Mouse (Mus musculus) retina, postnatal 7 days (tissue): Measurements from ENCODE around the gene Fgfr2.
A peak's percentile ranks its signal among the peaks of the same experiment; 100 is the strongest.

Source experiments
- DNase-seq: peaks from one replicate; pipeline ENCODE4 v3.0.0-alpha.2; 2012; ENCODE audit warnings: low read depth, low spot score

The Fgfr2 gene

DNA sequence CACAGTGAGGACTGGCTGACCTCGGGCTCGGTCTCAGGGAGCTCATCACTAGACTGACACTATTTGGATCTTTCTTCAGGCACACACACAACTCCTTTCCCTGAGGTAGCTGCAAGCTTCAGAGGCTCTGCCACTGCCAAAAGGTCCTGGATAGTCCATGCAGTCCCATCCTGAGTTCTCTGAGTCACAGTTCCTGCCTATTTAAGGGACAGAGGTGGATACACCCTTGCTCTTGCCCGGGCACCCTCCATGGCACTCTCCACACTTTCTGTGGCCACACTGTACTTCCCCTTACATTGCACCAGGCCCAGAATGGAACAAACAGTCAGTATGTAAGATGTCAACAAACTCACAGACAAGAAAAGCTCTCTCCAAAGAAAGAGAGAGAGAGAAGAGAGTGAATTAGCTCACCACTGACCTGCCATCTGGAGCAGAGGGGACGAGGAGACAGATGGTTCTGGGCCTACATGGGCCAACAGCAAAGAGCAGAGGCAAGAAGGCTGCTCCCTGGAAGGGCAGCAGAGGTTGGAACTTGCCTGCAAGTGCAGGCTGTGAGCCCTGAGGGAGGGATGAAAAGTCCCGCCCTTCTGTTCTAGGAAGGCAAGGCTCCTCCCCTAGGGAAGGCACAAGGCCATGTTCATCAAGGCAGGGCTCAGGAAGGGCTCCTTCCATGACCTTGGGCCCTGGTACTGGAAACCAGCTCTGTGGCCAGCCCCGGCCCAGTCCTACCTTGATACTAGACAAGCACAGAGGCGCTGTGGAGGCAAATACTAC lies 346.6 kb downstream of the Fgfr2 start:
- no peak for DNase-seq

DNA sequence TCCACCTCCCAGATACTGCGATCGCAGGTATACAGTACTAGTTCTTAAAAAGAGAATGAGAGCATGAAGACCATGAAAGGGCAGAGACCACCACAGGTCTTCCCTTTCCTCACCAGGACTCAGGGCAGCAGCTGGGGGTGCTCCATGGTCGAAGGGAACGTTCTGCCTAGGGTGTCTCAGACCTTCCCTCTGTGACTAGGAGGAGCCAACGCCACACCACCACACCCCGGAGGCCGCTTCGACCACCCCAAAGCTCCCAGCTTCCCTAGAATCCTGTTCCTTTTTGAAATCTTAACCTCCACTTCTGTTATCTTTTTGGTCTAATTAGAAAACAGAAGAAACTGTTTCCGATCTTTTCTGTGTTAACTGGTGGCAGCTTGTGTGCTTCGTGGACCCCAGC lies 347.2 kb downstream of the Fgfr2 start:
- DNase-seq: no peak

DNA sequence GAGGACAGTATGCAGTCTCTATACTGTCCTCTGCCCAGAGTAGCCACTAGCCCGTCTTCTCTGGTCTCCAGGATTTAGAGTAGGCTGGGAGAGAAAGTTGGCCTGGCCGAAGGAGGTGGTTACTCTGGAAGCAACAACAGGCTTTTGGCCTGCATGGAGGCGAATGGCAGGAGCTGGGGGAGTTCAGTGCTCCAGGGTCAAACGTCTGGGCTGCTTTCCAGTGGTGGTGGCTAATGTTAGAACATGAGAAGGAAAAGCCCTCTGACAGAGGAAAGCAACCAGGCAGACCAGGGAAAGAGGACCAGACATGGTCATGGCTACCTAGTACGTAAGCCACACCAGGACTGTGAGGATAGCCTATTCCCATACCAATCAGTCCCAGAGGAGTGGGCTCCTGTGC lies 347.8 kb downstream of the Fgfr2 start:
- no peak for DNase-seq

DNA sequence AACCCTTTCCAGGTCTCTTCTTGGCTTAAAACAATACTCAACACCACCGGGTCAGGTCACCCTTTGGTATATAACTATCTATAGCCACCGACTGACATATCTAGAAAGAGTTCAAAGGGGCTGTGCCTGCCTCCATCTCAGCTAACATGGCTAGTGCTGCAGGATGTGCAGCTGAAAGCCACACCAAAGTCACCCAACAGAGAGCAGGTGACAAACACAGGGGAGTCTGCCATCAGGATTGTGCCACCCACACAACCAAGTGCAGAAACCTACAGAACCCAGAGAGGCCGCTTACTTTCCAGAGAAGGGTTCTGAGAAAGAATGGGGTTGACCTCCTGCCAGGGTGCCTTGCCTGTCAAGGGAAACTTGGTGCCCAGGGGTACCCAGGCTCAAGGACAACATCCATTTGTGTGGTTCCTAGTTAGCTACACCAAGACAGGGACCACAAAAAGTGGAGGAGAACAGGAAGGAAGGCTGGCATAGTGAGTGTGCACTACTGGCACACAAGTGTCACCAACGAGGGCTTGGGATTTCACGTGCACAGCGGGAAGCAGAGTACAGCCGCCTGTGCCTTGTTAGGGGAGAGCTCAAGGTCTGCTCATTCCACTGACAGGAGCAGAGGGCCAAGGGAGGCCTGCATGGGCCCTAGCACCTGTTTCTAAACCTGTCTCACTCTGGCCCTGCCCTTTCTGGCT lies 350.0 kb downstream of the Fgfr2 start:
- DNase-seq: no peak

DNA sequence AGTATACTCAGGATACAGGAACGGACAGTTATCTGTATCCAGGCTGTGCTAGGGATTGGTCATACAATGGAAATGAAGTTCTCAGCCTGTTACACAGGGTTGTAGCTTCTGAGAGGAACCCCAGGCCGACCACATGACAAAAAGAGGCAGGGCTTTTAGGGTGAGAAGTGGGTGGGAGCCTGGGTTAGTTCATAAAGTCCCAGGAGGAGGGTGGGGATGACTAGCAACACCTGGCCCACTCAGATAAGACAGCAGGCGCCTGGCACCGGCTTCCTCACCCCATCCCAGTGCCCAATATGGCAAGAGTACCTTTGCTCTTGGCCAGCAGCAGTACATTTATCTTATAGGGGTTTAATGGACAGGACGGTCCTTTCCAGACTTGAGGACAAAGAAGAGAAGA lies 350.7 kb downstream of the Fgfr2 start:
- no peak for DNase-seq

DNA sequence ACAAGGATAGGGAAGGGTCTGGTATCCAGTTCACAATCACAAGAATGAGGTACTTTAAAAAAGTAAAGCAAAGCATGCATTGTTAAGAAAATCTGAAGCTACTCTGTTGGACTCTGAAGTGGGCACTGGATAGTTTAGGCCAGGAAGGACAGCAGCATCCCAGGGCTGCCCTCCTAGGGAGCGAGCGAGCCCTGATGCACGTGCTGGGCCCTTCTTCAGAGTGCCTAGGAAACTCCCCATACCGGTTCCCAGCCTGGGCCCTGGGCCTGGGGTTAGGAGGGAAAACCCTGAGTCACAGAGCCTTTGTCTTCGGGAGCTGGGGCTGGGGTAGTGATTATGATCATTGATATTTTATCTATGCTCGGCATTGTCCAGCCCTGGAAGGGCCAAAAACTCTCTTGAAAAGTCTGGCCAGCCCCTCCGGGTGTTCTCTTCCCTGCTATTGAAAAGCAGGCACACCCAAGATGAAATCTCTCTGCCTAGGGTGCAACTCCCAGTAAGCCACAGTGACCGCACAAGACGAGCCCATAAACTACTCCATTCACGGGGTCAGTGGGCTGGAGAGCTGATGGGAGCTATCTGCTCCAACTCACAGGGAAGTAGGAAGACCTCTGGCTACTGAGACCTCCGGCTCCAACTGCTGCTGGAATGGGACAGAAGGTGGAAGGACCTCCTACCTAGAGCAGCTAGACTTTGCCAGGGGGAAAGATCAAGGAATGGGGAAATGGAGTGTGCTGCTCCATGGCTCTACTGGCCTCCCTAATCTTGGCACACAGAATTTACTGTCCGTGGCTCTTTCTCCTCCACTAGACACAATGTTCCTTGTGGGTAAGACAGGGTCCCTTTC lies 354.4 kb downstream of the Fgfr2 start:
- DNase-seq: no peak

DNA sequence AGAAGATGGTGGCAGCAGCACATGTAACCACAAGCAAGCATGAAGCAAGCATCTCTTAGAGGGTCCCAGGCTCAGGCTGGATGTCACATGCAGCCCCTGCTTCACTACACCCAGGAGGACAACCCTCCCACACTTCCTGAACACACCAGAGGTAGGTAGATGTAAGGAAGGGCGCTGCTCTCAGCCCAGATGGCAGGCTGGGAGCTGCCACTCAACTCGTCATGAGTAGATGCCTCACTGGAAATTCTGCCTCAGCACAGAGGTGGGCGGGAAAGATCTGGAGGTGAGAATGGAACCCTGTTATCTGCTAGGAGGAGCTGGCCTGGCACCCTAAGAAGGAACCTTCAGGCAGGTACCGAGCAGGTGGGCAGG lies 355.2 kb downstream of the Fgfr2 start:
- no peak for DNase-seq

DNA sequence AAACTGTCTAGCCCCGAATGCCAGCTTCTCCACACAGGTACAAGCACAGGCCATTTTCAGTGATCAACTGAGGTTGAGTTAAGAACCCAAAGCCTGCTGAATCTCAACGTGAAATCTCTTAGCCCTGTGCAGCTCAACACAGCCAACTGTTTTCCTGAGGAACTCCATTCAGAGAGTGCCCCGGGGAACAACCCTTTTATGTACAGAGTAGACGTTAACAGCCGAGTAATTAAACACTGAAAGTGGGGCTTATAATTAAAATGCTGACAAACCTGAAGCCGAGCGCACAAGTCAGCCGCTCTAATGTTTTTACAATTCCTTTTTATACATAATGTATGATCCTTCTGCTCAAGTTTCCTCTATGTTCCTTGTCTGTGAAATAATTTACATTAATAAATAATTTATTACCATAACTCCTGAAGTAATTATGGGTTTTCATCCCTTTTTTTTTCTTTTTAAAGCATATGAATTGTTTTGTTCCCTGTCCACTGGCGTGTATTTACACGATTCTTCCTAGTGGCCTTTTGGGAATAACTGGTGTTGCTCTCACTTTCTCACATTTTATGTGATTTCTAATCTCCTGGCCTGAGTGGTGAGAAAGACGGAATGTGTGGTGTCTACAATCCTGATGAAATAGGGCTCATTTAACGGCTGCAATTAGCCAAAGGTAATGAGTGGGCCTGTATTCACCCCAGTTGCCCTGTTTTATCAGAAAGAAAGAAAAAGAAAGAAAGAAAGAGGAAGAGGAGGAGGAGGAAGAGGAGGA lies 355.7 kb downstream of the Fgfr2 start:
- DNase-seq: no peak

DNA sequence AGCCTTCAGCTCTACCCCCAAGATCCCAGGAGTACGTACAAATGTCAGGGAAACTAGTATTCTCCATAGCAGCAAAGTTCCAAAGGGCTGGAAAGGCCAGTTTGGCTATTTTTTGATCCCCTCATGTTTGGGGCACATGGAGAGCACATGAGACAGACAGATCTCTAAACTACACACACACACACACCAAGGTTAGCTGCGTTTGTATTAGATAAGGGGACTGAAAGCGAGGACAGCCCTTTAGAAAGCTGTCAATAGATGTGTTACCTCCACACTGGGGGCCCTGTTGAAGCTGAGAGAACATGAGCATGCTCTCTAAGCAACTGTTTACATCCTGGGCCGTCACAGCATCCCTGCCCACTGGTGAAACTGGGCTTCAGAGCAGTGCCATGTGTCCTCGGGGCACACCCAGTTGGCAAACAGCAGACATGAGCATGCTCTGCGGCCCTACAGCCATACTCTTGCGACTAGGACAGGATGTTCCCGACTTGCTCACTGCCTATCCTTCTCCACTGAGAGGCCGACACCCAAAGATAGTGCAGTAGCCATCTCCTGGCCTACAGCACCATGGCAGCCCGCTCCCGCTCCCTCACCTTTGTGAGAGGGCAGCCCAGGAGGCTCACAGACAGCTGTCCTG lies 356.8 kb downstream of the Fgfr2 start:
- no peak for DNase-seq

DNA sequence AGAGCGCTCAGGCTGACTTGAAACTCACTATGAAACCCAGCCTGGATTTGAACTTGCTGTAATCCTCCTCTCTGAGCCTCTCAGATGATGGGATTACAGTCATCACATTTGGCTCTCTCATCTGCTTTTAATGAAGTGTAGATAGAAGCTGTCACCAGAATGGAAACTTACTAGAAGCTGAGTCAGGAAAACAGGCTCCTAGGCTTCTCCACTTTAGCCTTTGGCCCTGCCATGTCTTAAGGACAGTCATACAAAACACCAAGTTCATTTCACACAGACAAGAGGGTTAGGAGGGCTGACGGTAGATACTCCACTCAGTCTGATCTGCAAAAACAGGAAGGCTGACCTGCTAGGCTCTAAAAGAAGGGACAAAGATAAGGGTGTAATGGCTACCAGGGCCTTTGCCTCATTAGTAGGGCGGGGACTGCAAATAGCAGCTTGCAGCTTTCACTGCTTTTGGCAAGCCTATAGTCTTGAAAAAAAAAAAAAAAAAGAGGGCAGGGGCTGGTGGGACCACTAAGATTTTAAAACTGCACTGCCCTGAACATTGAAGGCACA lies 357.4 kb downstream of the Fgfr2 start:
- no peak for DNase-seq

DNA sequence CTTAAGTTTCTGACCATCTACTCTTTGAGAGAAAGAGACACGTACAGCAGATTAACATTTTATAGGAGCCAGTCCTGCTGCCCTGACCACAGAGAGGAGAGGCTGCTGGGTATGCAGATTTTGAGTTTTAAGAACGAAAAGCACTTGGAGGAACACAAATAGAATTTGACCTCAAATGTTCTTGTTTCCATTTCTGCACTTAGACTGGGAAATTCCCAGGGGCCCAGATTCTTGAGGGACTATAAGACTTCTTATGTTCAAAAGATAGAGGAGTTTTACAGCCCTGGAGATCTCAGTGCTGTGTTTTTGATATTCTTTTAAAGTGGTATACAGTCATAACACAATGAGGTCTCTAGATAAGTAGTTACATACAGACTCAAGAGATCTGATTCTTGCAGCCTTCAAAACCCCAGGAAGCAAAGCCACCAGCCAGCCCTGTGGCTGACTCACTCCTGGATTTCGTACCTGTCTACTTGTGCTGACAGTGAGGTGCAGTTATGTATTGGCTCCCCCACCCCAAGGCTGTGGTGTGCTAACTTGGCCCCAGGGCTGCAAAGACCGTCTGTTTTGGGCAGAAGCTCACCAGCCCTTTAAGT lies 358.2 kb downstream of the Fgfr2 start:
- no peak for DNase-seq

DNA sequence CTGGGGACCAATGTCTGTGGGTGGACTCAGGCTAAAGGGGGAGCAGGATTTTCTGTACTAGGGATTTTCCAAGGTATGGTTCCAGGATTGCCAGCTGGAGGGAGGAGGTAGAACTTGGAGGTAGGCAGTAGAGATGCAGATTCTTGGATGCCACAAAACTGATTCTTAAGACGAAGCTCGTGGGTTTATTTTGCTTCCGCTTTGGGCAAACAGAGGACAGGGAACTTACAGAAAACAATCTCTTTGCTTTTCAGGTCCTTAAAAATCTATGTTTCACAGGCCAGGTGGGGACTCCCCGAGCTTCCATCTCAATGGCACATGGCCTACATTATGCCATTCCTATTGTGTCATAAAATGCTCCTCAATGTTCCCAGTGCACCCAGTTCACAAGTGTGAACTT lies 358.8 kb downstream of the Fgfr2 start:
- DNase-seq: no peak

DNA sequence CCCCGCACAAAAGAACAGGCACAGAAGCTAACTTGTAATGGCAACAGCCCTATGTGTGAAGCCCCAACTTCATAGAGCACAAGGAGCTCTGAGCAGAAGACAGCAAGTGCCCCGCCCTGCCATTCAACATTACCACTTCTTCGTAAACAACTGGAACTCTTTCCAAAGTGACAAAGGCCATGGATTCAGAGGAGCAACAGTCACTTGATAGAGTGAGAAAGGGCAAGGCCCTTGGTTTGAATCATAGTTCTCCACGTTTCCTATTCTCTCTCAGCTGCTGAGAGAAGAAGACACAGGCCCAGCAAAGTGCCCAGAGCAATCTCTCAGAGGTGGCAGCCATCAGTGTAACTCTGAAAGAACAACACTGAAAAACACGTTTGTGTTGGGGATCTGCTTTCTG lies 359.2 kb downstream of the Fgfr2 start:
- no peak for DNase-seq

DNA sequence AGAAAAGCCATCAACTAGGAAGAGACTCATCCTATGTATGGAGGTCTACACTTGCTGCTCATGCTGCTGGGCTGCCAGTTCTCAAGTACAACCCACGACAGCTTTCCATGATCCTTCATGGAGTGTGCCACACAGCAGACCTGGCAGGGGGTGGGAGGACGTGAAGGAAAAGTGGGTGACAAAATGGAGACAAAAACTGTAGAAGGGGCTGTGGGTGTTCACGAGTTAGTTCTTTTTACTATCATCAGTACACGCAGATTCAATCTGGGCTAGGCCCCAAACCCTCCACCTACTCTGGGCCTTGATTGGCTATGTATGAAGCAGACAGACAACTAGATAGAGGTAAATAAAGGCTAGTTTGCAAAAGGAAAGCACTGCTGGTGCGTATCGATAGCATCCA lies 359.8 kb downstream of the Fgfr2 start:
- DNase-seq: no peak

DNA sequence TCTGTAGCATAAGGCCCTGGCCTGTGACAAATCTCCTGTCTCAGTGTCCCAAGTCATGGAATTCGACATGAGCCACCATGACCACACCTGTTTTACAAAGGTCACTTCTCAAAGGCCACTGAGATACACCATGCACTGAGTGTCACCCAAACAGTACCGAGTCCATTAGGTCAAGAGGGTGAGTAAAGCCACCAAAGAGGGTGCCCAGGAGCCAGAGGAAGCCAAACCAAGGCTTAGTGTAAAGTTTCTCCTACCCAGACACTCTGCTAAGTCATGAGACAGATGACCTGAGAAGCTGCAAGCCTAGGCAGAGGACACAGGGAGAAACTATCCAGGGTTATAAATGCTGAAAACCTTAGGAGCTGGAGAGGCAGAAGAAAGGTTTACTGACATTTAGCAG lies 361.7 kb downstream of the Fgfr2 start:
- DNase-seq: no peak

DNA sequence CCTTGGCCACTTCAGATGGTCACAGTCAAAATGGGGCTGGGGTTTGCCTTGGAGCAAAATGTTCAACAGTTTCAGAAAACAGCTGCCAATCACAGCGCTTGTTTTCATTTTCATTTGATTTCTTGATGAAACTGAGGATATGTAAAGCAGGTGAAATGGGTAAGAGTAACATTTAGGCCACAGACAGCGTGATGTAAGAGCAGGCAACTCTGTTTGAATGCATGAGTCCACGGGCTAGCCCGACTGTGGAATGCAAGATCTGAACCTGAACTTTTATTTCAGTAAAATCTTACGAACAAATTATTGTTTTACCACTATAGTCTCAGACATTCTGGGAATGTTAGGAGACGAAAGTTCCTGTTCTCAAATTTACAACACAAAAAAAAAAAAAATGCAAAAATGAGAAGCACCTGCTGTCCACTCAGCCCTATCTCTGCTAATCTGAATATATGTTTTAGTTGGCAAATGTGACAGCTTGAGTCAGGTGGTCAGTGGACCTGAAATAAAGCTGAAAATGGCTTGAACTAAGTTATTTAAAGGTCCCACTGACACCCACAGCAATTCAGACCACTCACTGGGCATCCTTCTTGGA lies 362.5 kb downstream of the Fgfr2 start:
- DNase-seq: no peak

DNA sequence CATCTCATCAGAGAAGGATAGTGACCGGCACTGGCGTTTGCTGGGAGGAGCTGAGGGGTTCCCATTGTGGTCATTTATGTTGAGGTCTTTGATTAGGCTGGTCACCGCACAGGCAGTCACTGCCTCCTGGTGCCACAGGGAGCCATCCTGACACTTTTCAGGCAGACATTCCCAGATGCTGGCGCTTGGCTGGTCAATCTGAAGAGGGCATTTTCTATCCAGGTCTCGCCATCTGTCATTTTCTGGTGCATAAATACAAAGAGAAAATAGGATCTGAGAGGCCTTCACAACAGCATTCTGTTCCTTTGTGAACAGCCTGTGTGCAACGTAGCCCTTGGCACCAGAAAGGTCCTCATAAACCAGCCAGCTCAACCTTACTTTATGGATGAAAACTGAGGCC lies 363.2 kb downstream of the Fgfr2 start:
- no peak for DNase-seq

DNA sequence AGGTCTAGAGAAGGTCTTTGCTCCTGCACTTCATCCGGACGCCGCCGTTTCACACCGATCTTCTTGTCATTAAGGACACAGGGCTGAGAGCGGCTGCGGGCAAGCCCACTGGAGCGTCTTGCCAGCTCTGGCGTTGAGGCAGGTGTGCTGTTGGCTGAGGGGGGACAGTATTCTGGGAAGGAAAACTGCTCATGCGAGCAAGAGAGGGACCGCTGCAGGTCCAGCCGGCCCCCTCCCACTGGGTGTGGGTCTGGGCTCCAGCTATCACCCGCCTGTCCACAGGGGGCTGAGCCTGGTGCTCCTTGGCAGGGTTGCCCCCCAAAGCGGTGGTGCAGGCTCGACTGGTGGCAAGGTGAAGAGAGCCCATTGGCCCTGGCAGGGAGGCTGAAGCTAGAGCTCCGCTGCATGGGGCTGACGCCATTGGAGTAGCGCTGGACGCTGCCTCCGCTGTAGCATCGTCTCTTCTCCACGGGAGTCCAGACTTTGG lies 363.7 kb downstream of the Fgfr2 start:
- no peak for DNase-seq

DNA sequence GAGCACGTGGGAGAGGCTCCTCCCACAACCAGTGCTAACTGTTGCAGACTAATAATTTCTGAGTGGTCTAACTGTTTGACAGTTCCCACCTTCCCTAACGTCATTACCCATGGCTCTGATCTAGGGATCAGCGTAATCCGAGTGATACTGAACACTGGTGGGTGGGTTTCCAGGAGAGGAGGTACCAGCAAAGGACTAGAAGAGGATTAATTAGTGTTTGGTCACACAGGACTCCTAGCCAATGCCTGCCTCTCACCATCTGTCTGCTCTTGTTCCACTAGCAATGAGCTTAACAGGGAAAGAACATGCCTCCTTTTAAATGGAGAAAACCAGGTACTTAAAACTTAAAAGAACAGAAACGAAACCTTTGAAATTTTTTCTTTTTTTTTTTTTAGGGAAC lies 364.3 kb downstream of the Fgfr2 start:
- DNase-seq: peak; percentile 52

DNA sequence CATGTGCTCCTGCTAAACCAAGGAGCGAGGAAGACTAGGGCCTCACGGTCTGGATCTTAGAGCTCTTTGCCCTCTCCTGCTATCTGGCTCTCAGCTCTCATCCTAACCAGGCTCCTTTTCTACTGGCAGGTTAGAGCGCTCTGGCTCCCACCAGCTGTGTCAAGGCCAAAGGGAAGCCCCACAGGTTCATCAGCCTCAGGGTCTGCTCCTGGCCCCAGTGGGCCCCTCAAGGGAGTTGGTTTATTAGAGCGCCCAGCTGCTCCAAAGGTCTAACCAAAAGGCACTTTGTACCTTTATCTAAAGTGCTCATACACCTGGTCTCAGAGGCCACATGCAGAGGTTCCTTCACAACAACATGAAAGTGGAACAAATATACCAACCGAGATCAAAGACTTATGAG lies 366.8 kb downstream of the Fgfr2 start:
- no peak for DNase-seq
